Mouse (Mus musculus) limb, embryonic 14.5 days (tissue): ENCODE results near the gene Tmprss7. TPM values are rescaled to one million over a fixed set of nuclear protein-coding genes. Genes with fewer than 3 reads are reported as not detected.

Experiments
- ATAC-seq: fragments of 200-750 bp; cut with Nextera tagmentation; 2 replicates; pipeline ENCODE4 v1.8.0; 2017; ENCODE audit warnings: low read depth, moderate number of reproducible peaks, moderate TSS enrichment; ENCODE audit not compliant: low FRiP score
- DNase-seq: peaks from one replicate; pipeline ENCODE4 v3.0.0-alpha.2; 2015; ENCODE audit warnings: low spot score
- H3K27ac ChIP-seq: fragments of 300-500 bp; sonication (generic); replicated peaks from 2 replicates; pipeline ENCODE4 v1.5.1; 2014; ENCODE audit warnings: low read depth, mild to moderate bottlenecking, low read length, moderate library complexity, mixed read lengths
- H3K27me3 ChIP-seq: fragments of 300-500 bp; sonication (generic); 2 replicates; pipeline ENCODE4 v1.6.1; 2014; ENCODE audit warnings: low read length, mixed read lengths; ENCODE audit not compliant: control insufficient read depth, insufficient read depth
- H3K36me3 ChIP-seq: fragments of 300-500 bp; sonication (generic); 2 replicates; pipeline ENCODE4 v1.6.1; 2014; ENCODE audit warnings: mild to moderate bottlenecking, low read length, moderate library complexity, mixed read lengths; ENCODE audit not compliant: control insufficient read depth, insufficient read depth
- H3K4me1 ChIP-seq: fragments of 300-500 bp; sonication (generic); 2 replicates; pipeline ENCODE4 v1.6.1; 2014; ENCODE audit warnings: antibody characterized with exemption, low read length, mixed read lengths; ENCODE audit not compliant: control insufficient read depth, insufficient read depth
- H3K4me2 ChIP-seq: fragments of 300-500 bp; sonication (generic); replicated peaks from 2 replicates; pipeline ENCODE4 v1.6.1; 2014; ENCODE audit warnings: low read depth, mild to moderate bottlenecking, low read length, moderate library complexity; ENCODE audit not compliant: severe bottlenecking
- H3K4me3 ChIP-seq: fragments of 300-500 bp; sonication (generic); replicated peaks from 2 replicates; pipeline ENCODE4 v1.5.1; 2014; ENCODE audit warnings: low read length
- H3K9ac ChIP-seq: fragments of 300-500 bp; sonication (generic); 2 replicates; pipeline ENCODE4 v1.6.1; 2014; ENCODE audit warnings: mild to moderate bottlenecking, low read depth, low read length, moderate library complexity; ENCODE audit not compliant: severe bottlenecking
- H3K9me3 ChIP-seq: fragments of 300-500 bp; sonication (generic); 2 replicates; pipeline ENCODE4 v1.6.1; 2016; ENCODE audit warnings: low read length; ENCODE audit not compliant: control insufficient read depth
- POLR2A ChIP-seq: fragments of 200-500 bp; IDR thresholded peaks from 2 replicates; pipeline ENCODE4 v1.8.0; 2012; ENCODE audit warnings: inconsistent platforms, mild to moderate bottlenecking, moderate library complexity, borderline replicate concordance; ENCODE audit not compliant: insufficient read depth, insufficient read length; ENCODE audit errors: extremely low read depth
- WGBS: fragments of 180-500 bp; shearing (Covaris S2); extraction: QIAGEN DNeasy Blood & Tissue Kit; methylation state at CpG from one replicate; pipeline ENCODE4 v1.1.7; 2014; 5-methylcytosine and 5-hydroxymethylcytosine counted together
- polyA plus RNA-seq, 2 experiments: library from polyadenylated mRNA; depleted of rRNA in 1 of 2; stranded (reverse) in 1 of 2; unstranded in 1 of 2; fragments of >200 nt; fragmentation: Nextera tagmentation in 1 of 2; extraction: Ambion mirVana in 1 of 2; gene quantifications; 2 replicates each; pipeline versions ENCODE4 v1.2.1 to v1.2.3; 2012 to 2014

Gene Tmprss7
- polyA plus RNA-seq, 2 experiments = 0.11 to 0.49 TPM

DNA sequence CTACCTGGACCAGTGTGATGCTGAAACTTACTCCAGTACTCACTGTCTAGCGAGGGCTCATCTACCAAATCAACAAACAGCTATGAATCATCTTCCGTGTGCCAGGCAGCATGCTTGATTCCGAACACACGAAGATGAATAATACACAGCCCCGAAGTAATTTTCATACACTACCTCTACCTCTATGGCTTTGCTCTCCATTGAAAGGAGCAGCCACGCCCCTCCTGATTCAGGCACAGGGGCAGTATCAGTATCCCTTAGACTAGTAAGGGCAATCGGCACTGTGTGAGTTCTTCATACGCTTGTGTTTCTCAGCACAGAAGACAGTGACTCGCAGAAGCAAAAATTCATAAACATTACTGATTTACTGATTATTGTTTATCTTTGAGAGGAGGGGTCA is 39.0 kb downstream of the Tmprss7 start:
- peaks cover 8% of the 10 kb centered on the region; the same call in 1 of the 2 replicates for H3K27me3 ChIP-seq
- ATAC-seq = no peak
- H3K9ac ChIP-seq = no peak overlapping the region
- H3K27ac ChIP-seq = no peak overlapping the region
- H3K4me1 ChIP-seq = peaks cover 3% of the 10 kb centered on the region; the same call in 1 of the 2 replicates
- peak overlapping the region; percentile 57; the same call in 1 of the 2 replicates for H3K4me2 ChIP-seq
- 73% methylated on average over 9 of the region's 9 CpGs for WGBS
- no peaks in the 10 kb centered on the region for H3K9me3 ChIP-seq
- no peak for TF ChIP-seq POLR2A
- H3K36me3 ChIP-seq = no peaks in the 10 kb centered on the region
- no peak for DNase-seq
- 0 out of 2 replicates have a peak overlapping the region, but pooled peaks have one; percentile 34 for H3K4me3 ChIP-seq

- H3K9ac ChIP-seq = peak within 1 kb of the TSS; percentile 38; the same call in 1 of the 2 replicates
- no peak for TF ChIP-seq POLR2A
- under 1% methylated on average over 20 of the region's 20 CpGs for WGBS
- H3K9me3 ChIP-seq = no peaks in the 10 kb centered on the region
- no peak within 1 kb of the TSS for H3K27ac ChIP-seq
- H3K27me3 ChIP-seq = peaks cover 8% of the 10 kb centered on the region; the same call in 1 of the 2 replicates
- H3K36me3 ChIP-seq = no peaks in the 10 kb centered on the region
- H3K4me1 ChIP-seq = peaks cover 3% of the 10 kb centered on the region; the same call in 1 of the 2 replicates
- ATAC-seq = no peak
- peak within 1 kb of the TSS; percentile 34 for H3K4me3 ChIP-seq
- peak within 1 kb of the TSS; percentile 57 for H3K4me2 ChIP-seq
- DNase-seq = no peak
These were observed 39.5 kb downstream of the Tmprss7 start, which contains the start of gene BC016579 for GRCm38 (mm10) chr16:45653934-45654332. TSS of gene BC016579 (minus strand) at chr16:45654068.

DNA sequence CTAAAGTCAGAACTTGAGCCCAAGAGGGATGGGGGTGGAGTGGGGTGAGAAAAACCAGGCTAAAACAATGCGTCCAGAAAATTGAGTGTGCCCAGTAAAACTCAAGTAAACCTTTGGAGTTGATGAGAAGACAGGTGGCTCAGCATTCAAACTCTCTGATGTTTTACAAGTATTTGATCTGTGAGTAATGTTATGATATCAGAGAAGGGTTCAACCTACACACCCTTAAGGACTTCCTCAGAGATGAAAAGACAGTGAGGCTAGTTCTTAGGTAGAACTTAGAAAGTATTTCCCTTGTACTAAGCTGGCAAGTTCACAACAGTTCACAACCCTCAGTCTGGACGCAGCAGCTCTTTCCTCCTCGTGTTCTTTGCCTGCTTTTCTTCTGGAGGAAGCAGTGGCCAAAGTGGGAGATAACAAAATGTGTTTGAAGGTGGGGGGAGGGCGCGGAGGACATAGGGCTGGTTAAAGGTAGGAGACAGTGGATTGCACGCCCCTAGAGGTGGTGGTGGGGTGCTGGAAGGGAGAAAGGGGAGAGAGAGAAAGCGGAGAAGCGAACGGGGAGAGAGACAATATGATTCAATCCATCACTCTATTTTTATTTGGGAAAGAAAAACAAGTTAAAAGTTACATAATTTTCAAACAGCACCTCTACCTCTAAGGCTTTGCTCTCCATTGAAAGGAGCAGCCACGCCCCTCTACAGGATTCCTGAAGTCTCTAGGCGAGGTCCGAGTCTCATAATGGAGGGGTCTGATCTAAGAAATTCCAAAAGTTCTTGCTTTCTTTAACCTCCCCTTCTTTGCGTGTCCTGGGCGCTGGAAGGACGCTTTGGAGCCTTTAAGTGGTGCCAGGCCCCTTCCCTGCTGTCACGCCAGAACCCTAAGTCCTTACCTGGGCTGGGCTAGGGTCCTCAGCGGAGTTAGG is 40.2 kb downstream of the Tmprss7 start:
- WGBS = 13% methylated on average over 17 of the region's 17 CpGs
- DNase-seq (no peak), ATAC-seq (no peak; the same call in 1 of the 2 replicates)
- Histone ChIP-seq H3K27ac (no peak overlapping the region), H3K27me3 (peaks cover 8% of the 10 kb centered on the region; the same call in 1 of the 2 replicates), H3K9me3 (no peaks in the 10 kb centered on the region), H3K36me3 (no peaks in the 10 kb centered on the region), H3K4me1 (peaks cover 3% of the 10 kb centered on the region; the same call in 1 of the 2 replicates), H3K4me2 (peak overlapping the region; percentile 57), H3K4me3 (peak overlapping the region; percentile 34), H3K9ac (peak overlapping the region; percentile 38; the same call in 1 of the 2 replicates)
- TF ChIP-seq POLR2A = no peak

- no peak for TF ChIP-seq POLR2A
- DNase-seq = no peak
- 59% methylated on average over 2 of the region's 2 CpGs for WGBS
These were observed 42.0 kb downstream of the Tmprss7 start for GRCm38 (mm10) chr16:45651497-45651896.

GRCm38 (mm10) chr16:45644380-45644779 is 49.1 kb downstream of the Tmprss7 start:
- 52% methylated on average over 6 of the region's 6 CpGs for WGBS
- Histone ChIP-seq H3K27me3 (no peaks in the 10 kb centered on the region), H3K9me3 (no peaks in the 10 kb centered on the region), H3K9ac (no peak overlapping the region), H3K27ac (no peak overlapping the region), H3K4me3 (no peak overlapping the region), H3K4me2 (no peak overlapping the region), H3K36me3 (no peaks in the 10 kb centered on the region), H3K4me1 (no peaks in the 10 kb centered on the region)
- no peak for ATAC-seq
- TF ChIP-seq POLR2A = no peak
- DNase-seq = no peak

More at GRCm38 (mm10) chr16:45651497-45651896, 42.0 kb downstream of the Tmprss7 start:
- Histone ChIP-seq H3K27ac (no peak overlapping the region), H3K4me2 (no peak overlapping the region), H3K36me3 (no peaks in the 10 kb centered on the region), H3K9me3 (no peaks in the 10 kb centered on the region), H3K4me3 (no peak overlapping the region), H3K27me3 (peaks cover 8% of the 10 kb centered on the region; the same call in 1 of the 2 replicates), H3K9ac (no peak overlapping the region), H3K4me1 (peaks cover 3% of the 10 kb centered on the region; the same call in 1 of the 2 replicates)
- no peak for ATAC-seq
